Mouse (Mus musculus): ENCODE measurements around the gene Rpl4. TPM values are rescaled to one million over a fixed set of nuclear protein-coding genes. Genes with fewer than 3 reads are reported as not detected.
"Not testable (repeated sequence)": the region's sequence is repeated elsewhere in the genome, so short reads cannot be mapped to it uniquely, and the experiment has no call there.

Gene Rpl4
- polyA plus RNA-seq, 1 experiment, result 421 TPM

- DNase-seq, result no peak
- Histone ChIP-seq H3K27me3 (replicated peaks; ENCODE audit: control insufficient read depth, insufficient read depth, low read length) (no peaks in the 10 kb centered on the region), H3K4me1 (ENCODE audit: control insufficient read depth, insufficient read depth, low read length) (no peaks in the 10 kb centered on the region), H3K36me3 (ENCODE audit: control insufficient read depth, insufficient read depth, low read length) (no peaks in the 10 kb centered on the region), H3K27ac (ENCODE audit: insufficient read depth, low read depth, low read length) (no peak overlapping the region), H3K4me3 (ENCODE audit: insufficient read depth, low read depth, low read length) (no peak overlapping the region)
- 90% methylated on average over 1 of the region's 1 CpGs for WGBS
- TF ChIP-seq POLR2A (IDR thresholded peaks at IDR 0.05; ENCODE audit: low read depth, low read length) (no peak), CTCF (conservative IDR thresholded peaks at IDR 0.05; ENCODE audit: insufficient read depth, insufficient read length, low read depth, low read length) (no peak)
These were observed 16.5 kb upstream of the Rpl4 start for GRCm38 (mm10) chr9:64156641-64157040.

- 96% methylated on average over 5 of the region's 5 CpGs for WGBS
- Histone ChIP-seq H3K27ac (ENCODE audit: insufficient read depth, low read depth, low read length) (no peak overlapping the region), H3K27me3 (replicated peaks; ENCODE audit: control insufficient read depth, insufficient read depth, low read length) (no peaks in the 10 kb centered on the region), H3K36me3 (ENCODE audit: control insufficient read depth, insufficient read depth, low read length) (no peaks in the 10 kb centered on the region), H3K4me1 (ENCODE audit: control insufficient read depth, insufficient read depth, low read length) (no peaks in the 10 kb centered on the region), H3K4me3 (ENCODE audit: insufficient read depth, low read depth, low read length) (no peak overlapping the region)
- TF ChIP-seq POLR2A (IDR thresholded peaks at IDR 0.05; ENCODE audit: low read depth, low read length), result no peak
- TF ChIP-seq CTCF (conservative IDR thresholded peaks at IDR 0.05; ENCODE audit: insufficient read depth, insufficient read length, low read depth, low read length), result no peak
- DNase-seq, result no peak
These were observed 12.7 kb upstream of the Rpl4 start for GRCm38 (mm10) chr9:64160471-64160870.

GRCm38 (mm10) chr9:64169967-64170366, 3.2 kb upstream of the Rpl4 start:
- H3K4me1 ChIP-seq (ENCODE audit: control insufficient read depth, insufficient read depth, low read length); H3K36me3 ChIP-seq (ENCODE audit: control insufficient read depth, insufficient read depth, low read length); DNase-seq; H3K4me3 ChIP-seq (ENCODE audit: insufficient read depth, low read depth, low read length); H3K27ac ChIP-seq (ENCODE audit: insufficient read depth, low read depth, low read length); H3K27me3 ChIP-seq (replicated peaks; ENCODE audit: control insufficient read depth, insufficient read depth, low read length): not testable (repeated sequence)
- 83% methylated on average over 3 of the region's 3 CpGs for WGBS

GRCm38 (mm10) chr9:64172145-64172815, 895 bp upstream of the Rpl4 start:
- WGBS, result 2% methylated on average over 18 of the region's 18 CpGs
- H3K4me1 ChIP-seq (ENCODE audit: control insufficient read depth, insufficient read depth, low read length), result no peaks in the 10 kb centered on the region
- H3K36me3 ChIP-seq (ENCODE audit: control insufficient read depth, insufficient read depth, low read length), result peaks cover 8% of the 10 kb centered on the region
- H3K27me3 ChIP-seq (replicated peaks; ENCODE audit: control insufficient read depth, insufficient read depth, low read length), result no peaks in the 10 kb centered on the region
- DNase-seq, result no peak
- H3K27ac ChIP-seq (ENCODE audit: insufficient read depth, low read depth, low read length), result no peak overlapping the region
- peak overlapping the region; percentile 69 for H3K4me3 ChIP-seq (ENCODE audit: insufficient read depth, low read depth, low read length)
- TF ChIP-seq CTCF (conservative IDR thresholded peaks at IDR 0.05; ENCODE audit: insufficient read depth, insufficient read length, low read depth, low read length) (no peak), POLR2A (IDR thresholded peaks at IDR 0.05; ENCODE audit: low read depth, low read length) (no peak)

GRCm38 (mm10) chr9:64173666-64174220, 568 bp downstream of the Rpl4 start:
- H3K4me1 ChIP-seq (ENCODE audit: control insufficient read depth, insufficient read depth, low read length), result peaks cover 2% of the 10 kb centered on the region; the same call in 1 of the 2 replicates
- no peaks in the 10 kb centered on the region for H3K27me3 ChIP-seq (replicated peaks; ENCODE audit: control insufficient read depth, insufficient read depth, low read length)
- H3K4me3 ChIP-seq (ENCODE audit: insufficient read depth, low read depth, low read length), result peak overlapping the region; percentile 79
- H3K36me3 ChIP-seq (ENCODE audit: control insufficient read depth, insufficient read depth, low read length), result peaks cover 12% of the 10 kb centered on the region
- DNase-seq, result no peak
- WGBS, result under 1% methylated on average over 16 of the region's 16 CpGs
- TF ChIP-seq POLR2A (IDR thresholded peaks at IDR 0.05; ENCODE audit: low read depth, low read length), result no peak
- no peak for TF ChIP-seq CTCF (conservative IDR thresholded peaks at IDR 0.05; ENCODE audit: insufficient read depth, insufficient read length, low read depth, low read length)
- H3K27ac ChIP-seq (ENCODE audit: insufficient read depth, low read depth, low read length), result peak overlapping the region; percentile 27; the same call in 1 of the 2 replicates

GRCm38 (mm10) chr9:64174341-64174740, 1.2 kb downstream of the Rpl4 start:
- peaks cover 3% of the 10 kb centered on the region; the same call in 1 of the 2 replicates for H3K4me1 ChIP-seq (ENCODE audit: control insufficient read depth, insufficient read depth, low read length)

GRCm38 (mm10) chr9:64174766-64175165, 1.6 kb downstream of the Rpl4 start:
- no peaks in the 10 kb centered on the region for H3K27me3 ChIP-seq (replicated peaks; ENCODE audit: control insufficient read depth, insufficient read depth, low read length)
- no peak for DNase-seq
- peaks cover 3% of the 10 kb centered on the region; the same call in 1 of the 2 replicates for H3K4me1 ChIP-seq (ENCODE audit: control insufficient read depth, insufficient read depth, low read length)
- no peak overlapping the region for H3K27ac ChIP-seq (ENCODE audit: insufficient read depth, low read depth, low read length)
- no peak for TF ChIP-seq CTCF (conservative IDR thresholded peaks at IDR 0.05; ENCODE audit: insufficient read depth, insufficient read length, low read depth, low read length)
- TF ChIP-seq POLR2A (IDR thresholded peaks at IDR 0.05; ENCODE audit: low read depth, low read length), result no peak
- peaks cover 12% of the 10 kb centered on the region for H3K36me3 ChIP-seq (ENCODE audit: control insufficient read depth, insufficient read depth, low read length)
- WGBS, result 44% methylated on average over 8 of the region's 8 CpGs
- H3K4me3 ChIP-seq (ENCODE audit: insufficient read depth, low read depth, low read length), result no peak overlapping the region

More at GRCm38 (mm10) chr9:64174341-64174740, 1.2 kb downstream of the Rpl4 start:
- H3K27ac ChIP-seq (ENCODE audit: insufficient read depth, low read depth, low read length), result no peak overlapping the region
- TF ChIP-seq POLR2A (IDR thresholded peaks at IDR 0.05; ENCODE audit: low read depth, low read length) (no peak), CTCF (conservative IDR thresholded peaks at IDR 0.05; ENCODE audit: insufficient read depth, insufficient read length, low read depth, low read length) (no peak)
- DNase-seq, result no peak
- no peaks in the 10 kb centered on the region for H3K27me3 ChIP-seq (replicated peaks; ENCODE audit: control insufficient read depth, insufficient read depth, low read length)
- peaks cover 12% of the 10 kb centered on the region for H3K36me3 ChIP-seq (ENCODE audit: control insufficient read depth, insufficient read depth, low read length)
- H3K4me3 ChIP-seq (ENCODE audit: insufficient read depth, low read depth, low read length), result no peak overlapping the region
